Mouse (Mus musculus) adrenal gland, postnatal 14 days (tissue): Measurements from ENCODE around the gene Akap13. TPM values are rescaled to one million over a fixed set of nuclear protein-coding genes. Genes with fewer than 3 reads are reported as not detected.
"Not testable (repeated sequence)": the region's sequence is repeated elsewhere in the genome, so short reads cannot be mapped to it uniquely, and the experiment has no call there.

ENCODE experiments used
- DNase-seq: peaks from one replicate; pipeline ENCODE4 v3.0.0; 2021; ENCODE audit warnings: mixed read lengths
- total RNA-seq: library from RNA; stranded (reverse); gene quantifications from 2 replicates; pipeline ENCODE4 v1.2.3, GENCODE M21; 2021

Akap13 gene
- total RNA-seq, 1 experiment from 2014 or later, result 64.0 TPM

GRCm38 (mm10) chr7:75597840-75598239 is 142.5 kb downstream of the Akap13 start:
- no peak for DNase-seq

- no peak for DNase-seq
Measured at GRCm38 (mm10) chr7:75600360-75601075, 145.2 kb downstream of the Akap13 start.

GRCm38 (mm10) chr7:75607248-75607647 is 151.9 kb downstream of the Akap13 start:
- no peak for DNase-seq

DNA sequence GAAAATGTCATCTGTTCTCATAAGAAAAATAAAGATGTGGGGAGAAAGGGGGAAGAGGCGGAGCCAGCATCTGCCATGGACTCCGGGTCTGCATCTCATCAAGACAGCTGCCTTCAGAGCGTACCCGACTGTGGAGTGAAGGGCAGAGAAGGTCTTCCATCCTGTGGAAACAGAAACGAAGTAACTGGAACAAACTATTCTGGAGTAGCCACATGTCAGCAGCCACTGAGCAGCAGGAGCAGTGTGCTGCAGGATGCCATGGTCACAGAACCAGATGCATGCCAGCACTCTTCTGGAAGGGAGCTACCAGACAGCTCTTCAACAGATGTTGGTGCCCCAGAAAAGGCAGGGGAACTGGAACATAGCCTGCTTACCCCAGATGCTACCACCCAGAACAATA is 153.4 kb downstream of the Akap13 start:
- no peak for DNase-seq

DNA sequence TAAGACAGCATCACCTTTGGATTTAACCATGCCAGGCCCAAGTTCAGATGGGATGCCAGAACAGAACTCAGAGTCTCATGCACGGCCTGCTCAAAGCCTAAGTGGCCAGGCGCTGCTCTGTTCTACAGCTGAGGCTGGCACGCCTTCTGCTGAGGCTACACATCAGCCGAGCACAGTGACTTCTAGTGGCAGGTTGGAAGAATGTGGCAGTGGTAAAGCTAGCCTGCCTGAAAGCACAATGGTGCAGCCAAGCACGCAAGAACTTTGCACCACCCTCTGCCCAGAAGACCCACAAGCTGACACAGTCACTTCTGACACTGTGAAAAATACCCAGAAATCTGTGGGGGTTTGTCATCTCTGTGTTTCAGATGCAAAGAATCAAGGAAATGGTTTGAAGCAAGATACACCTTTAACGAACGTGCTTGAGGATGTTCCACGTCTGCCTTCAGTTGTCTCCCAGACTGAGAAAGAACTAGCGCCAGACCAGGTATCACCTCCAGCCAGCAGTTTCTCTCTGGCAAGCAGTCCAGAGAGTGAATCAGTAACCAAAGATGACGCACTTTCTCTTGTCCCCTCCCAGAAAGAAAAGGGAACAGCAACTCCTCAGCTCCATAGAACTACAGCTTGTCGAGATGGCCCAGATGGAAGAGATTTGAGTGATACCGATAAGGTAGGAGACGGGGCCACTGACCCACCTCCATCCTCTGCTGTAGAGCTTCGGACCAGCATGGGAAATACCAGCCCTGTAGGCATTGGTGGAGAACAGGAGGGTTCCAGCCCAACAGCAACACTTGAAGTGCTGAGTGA is 154.3 kb downstream of the Akap13 start:
- no peak for DNase-seq

GRCm38 (mm10) chr7:75610391-75610790 is 155.1 kb downstream of the Akap13 start:
- DNase-seq, result no peak

GRCm38 (mm10) chr7:75611261-75611950 is 156.1 kb downstream of the Akap13 start:
- DNase-seq, result no peak

DNA sequence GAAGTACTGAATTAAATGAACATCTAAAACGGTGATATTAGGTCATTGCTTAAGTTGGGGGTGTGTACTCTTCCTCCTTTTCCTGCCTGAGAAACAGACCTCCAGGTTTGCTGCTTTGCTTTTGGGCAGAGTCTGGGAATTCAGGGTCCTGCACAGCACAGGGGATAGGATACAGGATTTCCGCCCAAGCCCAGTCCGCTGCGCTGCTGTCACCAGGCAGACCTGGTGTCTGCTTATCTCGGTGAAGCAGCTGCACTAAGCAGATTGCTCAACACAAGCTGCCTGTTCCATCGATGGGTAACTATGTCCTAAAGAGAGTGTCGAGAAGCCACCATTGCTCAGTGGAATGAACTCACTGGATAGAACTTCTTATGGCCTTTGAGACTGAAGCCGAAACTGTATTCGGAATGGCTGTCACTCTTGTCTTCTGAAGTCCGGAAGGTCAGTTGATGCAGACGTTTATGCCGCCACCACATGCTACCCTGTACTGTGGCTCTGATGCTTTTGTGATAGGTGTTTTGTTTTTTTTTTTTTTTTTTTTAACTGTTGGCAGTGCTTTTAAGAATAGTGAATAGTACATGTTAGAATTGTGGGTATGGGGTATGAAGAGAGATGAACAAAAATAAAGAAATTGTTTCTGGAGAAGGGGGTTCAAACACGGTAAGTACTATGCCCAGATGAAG is 156.8 kb downstream of the Akap13 start:
- DNase-seq, result peak; percentile 63

- DNase-seq, result no peak
Measured at GRCm38 (mm10) chr7:75612683-75613053, 157.3 kb downstream of the Akap13 start.

GRCm38 (mm10) chr7:75613240-75613639 is 157.9 kb downstream of the Akap13 start:
- no peak for DNase-seq

GRCm38 (mm10) chr7:75614826-75615225 is 159.5 kb downstream of the Akap13 start:
- no peak for DNase-seq

DNA sequence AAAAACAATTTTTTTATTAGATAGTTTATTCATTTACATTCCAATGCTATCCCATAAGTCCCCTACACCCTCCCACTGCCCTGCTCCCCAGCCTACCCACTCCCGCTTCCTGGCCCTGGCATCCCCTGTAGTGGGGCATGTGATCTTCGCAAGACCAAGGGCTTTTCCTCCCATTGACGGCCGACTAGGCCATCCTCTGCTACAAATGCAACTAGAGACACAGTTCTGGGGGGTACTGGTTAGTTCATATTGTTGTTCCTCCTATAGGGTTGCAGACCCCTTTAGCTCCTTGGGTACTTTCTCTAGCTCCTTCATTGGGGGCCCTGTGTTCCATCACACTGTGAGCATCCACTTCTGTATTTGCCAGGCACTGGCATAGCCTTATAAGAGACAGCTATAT is 161.9 kb downstream of the Akap13 start:
- not testable (repeated sequence) for DNase-seq

GRCm38 (mm10) chr7:75618699-75619098 is 163.4 kb downstream of the Akap13 start:
- DNase-seq, result no peak

- DNase-seq, result no peak
Measured at GRCm38 (mm10) chr7:75619875-75620274, 164.5 kb downstream of the Akap13 start.

DNA sequence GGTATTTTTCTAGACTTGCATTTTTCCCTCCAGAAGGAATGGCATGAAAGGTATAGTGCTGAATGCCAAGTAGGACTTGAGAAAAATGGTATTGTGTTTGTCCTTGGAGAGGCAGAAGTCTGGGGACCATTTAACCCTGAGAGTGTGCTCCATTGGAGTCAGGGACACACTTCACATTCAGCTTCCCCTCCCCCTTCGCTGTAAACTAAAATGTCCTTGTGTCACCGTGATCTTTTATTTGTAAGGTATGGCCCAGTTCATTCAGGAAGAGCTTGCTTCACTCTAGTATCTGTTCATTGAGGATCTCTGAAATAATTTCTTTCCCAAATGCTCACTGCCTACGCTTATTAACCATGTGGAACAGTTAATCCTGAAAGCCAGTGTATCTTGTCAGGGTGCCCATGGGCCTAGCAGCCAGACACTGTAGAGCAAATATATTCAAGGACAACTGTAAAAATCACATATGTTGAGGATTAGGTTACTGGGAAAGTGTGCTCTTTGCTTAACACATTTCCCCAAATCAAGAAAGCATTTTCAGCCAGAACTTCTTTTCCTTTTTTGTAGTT is 165.1 kb downstream of the Akap13 start:
- DNase-seq, result no peak

- DNase-seq, result no peak
Measured at GRCm38 (mm10) chr7:75620976-75621375, 165.6 kb downstream of the Akap13 start.

DNA sequence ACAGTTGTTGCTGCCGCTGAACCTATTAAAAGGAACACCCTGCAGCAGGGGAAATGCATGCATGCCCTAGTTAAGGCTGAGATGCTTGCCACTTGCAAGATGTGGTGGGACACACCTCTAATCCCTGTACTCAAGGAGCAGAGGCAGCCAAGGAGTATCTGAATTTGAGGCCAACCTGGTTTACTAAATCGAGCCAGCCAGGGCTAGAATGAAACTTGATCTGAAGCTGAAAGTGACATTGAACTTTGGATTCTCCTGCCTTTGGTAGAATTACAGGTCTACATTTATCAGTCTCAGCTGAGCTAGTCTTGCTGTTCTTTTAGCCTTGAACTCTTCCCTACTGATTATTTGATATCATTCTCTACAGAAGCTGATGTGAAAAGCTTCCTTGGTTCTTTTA is 172.5 kb downstream of the Akap13 start:
- no peak for DNase-seq

DNA sequence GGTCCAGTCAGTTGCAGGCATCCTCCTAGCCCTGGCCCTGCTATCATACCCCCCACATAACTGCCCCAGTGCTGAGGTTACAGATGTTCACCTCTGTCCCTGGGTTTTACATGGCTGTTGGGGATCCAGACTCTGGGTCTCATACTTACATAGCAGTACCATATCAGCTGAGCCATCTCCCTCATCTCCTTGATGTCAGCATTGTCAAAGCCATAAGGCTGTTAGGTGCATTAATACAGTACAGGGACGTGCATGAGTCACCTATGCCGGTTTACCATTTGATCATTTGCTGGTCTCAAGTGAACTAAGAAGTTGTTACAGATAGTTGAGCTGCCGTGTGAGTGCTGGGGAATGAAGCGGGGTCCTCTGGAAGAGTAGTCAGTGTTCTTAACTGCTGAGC is 174.3 kb downstream of the Akap13 start:
- DNase-seq, result no peak

- DNase-seq, result no peak
Measured at GRCm38 (mm10) chr7:75632941-75633340, 177.6 kb downstream of the Akap13 start.

DNA sequence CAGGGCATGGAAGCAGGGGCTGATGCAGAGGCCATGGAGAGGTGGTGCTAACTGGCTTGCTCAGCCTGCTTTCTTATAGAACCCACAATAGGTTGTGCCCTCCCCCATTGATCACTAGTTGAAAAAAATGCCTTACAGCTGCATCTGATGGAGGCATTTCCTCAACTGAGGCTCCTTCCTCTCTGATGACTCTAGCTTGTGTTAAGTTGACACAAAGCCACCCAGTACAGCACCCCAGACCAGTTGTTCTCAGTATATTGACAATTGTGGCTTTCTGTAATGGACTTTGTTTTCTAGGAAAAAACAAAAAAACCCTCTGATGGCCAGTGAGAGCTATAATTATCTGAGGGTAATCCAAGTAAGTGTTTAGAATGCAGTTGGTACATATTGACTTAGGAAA is 178.1 kb downstream of the Akap13 start:
- no peak for DNase-seq

DNA sequence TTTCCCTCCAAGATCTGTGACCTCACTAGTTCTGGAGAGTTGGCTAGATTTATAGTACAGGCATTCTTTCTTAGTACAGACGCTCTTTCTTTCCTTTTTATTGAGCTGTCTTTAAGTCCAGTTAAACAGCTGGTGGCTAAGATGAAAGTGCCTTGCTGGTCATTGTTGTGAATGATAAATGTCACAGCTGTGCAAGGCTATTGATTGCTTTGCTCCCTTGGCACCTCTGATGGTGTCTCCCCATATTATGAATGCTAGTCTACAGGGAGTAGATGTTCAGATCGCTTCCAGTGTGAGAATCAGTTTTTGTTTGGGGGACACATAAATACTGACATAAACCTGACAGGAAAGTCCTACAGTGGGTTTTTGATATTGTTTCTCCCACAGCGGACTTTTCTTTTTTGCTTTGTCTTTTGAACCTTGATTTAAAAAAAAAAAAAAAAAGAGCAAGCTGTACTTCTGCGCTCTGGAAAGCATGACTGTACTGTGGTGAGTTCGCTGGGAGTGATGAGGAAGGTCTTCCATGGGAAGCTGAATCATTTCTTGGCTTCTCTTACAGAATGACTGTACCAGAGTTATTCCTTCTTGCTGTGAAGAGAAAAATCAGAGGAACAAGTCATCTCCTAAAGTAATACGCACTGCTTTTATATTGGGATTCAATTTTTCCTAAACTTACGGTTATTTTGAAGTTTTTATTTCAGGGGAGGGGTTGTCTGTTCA is 178.6 kb downstream of the Akap13 start:
- DNase-seq, result no peak

- DNase-seq, result no peak
Measured at GRCm38 (mm10) chr7:75638769-75639168, 183.4 kb downstream of the Akap13 start.
